Mouse (Mus musculus) CH12.LX (cell line): ENCODE results near the gene Rngtt. TPM values are rescaled to one million over a fixed set of nuclear protein-coding genes. Genes with fewer than 3 reads are reported as not detected.

Experiments
- DNase-seq: peaks from one replicate; pipeline ENCODE4 v3.0.0-alpha.2; 2013; ENCODE audit errors: extremely low read depth
- H3K27ac ChIP-seq: 2 replicates; pipeline ENCODE4 v1.5.1; 2012; ENCODE audit warnings: low read depth, mild to moderate bottlenecking, control low read depth, moderate library complexity; ENCODE audit not compliant: insufficient read depth
- H3K27me3 ChIP-seq: replicated peaks from 2 replicates; pipeline ENCODE3; 2012; ENCODE audit warnings: inconsistent platforms
- H3K36me3 ChIP-seq, 2 experiments: replicated peaks in 1 of 2; 2 replicates each; pipeline versions ENCODE3 to v1.6.1; 2012; ENCODE audit warnings: inconsistent platforms in 1 of 2, low read length in 1 of 2, mild to moderate bottlenecking in 1 of 2, mixed read lengths in 1 of 2, moderate library complexity in 1 of 2; ENCODE audit not compliant: control insufficient read depth in 1 of 2, insufficient read depth in 1 of 2
- H3K4me1 ChIP-seq, 2 experiments: 2 replicates each; pipeline ENCODE4 v1.6.1; 2012; ENCODE audit warnings: inconsistent platforms in 1 of 2, moderate library complexity in 1 of 2; ENCODE audit not compliant: insufficient read depth in 2 of 2, control insufficient read depth in 1 of 2
- H3K4me2 ChIP-seq: 2 replicates; pipeline ENCODE4 v1.6.1; 2012; ENCODE audit warnings: low read depth, mild to moderate bottlenecking, control low read depth; ENCODE audit not compliant: poor library complexity, insufficient read depth, severe bottlenecking
- H3K4me3 ChIP-seq, 3 experiments: fragments of 150-350 bp in 1 of 3; sonication (generic) in 1 of 3; replicated peaks in 1 of 3; 2 replicates each; pipeline versions ENCODE3 to v1.5.1; 2011 to 2012; ENCODE audit warnings: low read depth in 2 of 3, low read length in 2 of 3, mild to moderate bottlenecking in 2 of 3, moderate library complexity in 2 of 3, control low read depth in 1 of 3, improper control_type of control experiment in 1 of 3, inconsistent platforms in 1 of 3, mixed read lengths in 1 of 3; ENCODE audit not compliant: poor library complexity in 1 of 3
- H3K79me2 ChIP-seq: replicated peaks from 2 replicates; pipeline ENCODE4 v1.6.1; 2012; ENCODE audit warnings: mild to moderate bottlenecking, moderate library complexity; ENCODE audit not compliant: control insufficient read depth, poor library complexity, insufficient read depth, severe bottlenecking; ENCODE audit errors: extremely low read depth
- H3K9ac ChIP-seq: 2 replicates; pipeline ENCODE4 v1.6.1; 2012; ENCODE audit warnings: low read depth, mild to moderate bottlenecking, control low read depth, moderate library complexity; ENCODE audit not compliant: insufficient read depth
- H3K9me3 ChIP-seq: replicated peaks from 2 replicates; pipeline ENCODE3; 2012; ENCODE audit warnings: low read length, inconsistent platforms, mixed read lengths
- CHD1 ChIP-seq: IDR thresholded peaks from 2 replicates; pipeline ENCODE4 v1.6.1; 2012; ENCODE audit warnings: low read depth, low read length, improper control_type of control experiment, inconsistent platforms
- EP300 ChIP-seq: IDR thresholded peaks from 2 replicates; pipeline ENCODE4 v1.6.1; 2011; ENCODE audit warnings: low read length, improper control_type of control experiment
- IRF4 ChIP-seq: IDR thresholded peaks from 2 replicates; pipeline ENCODE4 v1.6.1; 2014; ENCODE audit warnings: low read depth, mild to moderate bottlenecking, inconsistent platforms, low read length, improper control_type of control experiment
- MAX ChIP-seq: IDR thresholded peaks from 2 replicates; pipeline ENCODE4 v1.6.1; 2011; ENCODE audit warnings: low read length, improper control_type of control experiment
- MEF2A ChIP-seq: IDR thresholded peaks from 2 replicates; pipeline ENCODE4 v1.6.1; 2014; ENCODE audit warnings: low read depth, mild to moderate bottlenecking, inconsistent platforms, low read length, improper control_type of control experiment, borderline replicate concordance
- MYC ChIP-seq: IDR thresholded peaks from 2 replicates; pipeline ENCODE4 v1.6.1; 2011; ENCODE audit warnings: low read depth, mild to moderate bottlenecking, improper control_type of control experiment, low read length
- NELFE ChIP-seq: IDR thresholded peaks from 2 replicates; pipeline ENCODE4 v1.6.1; 2011; ENCODE audit warnings: low read depth, low read length, improper control_type of control experiment
- NRF1 ChIP-seq: IDR thresholded peaks from 2 replicates; pipeline ENCODE4 v1.6.1; 2014; ENCODE audit warnings: low read depth, mild to moderate bottlenecking, inconsistent platforms, low read length, improper control_type of control experiment, moderate library complexity
- TCF12 ChIP-seq: IDR thresholded peaks from 2 replicates; pipeline ENCODE4 v1.6.1; 2014; ENCODE audit warnings: low read depth, mild to moderate bottlenecking, inconsistent platforms, low read length, improper control_type of control experiment
- ZKSCAN1 ChIP-seq: IDR thresholded peaks from 2 replicates; pipeline ENCODE4 v1.6.1; 2012; ENCODE audit warnings: low read depth, inconsistent platforms, low read length, improper control_type of control experiment, borderline replicate concordance
- dilution Hi-C: fragments of 300-500 bp; cut with MboI; formaldehyde crosslinking; loops from 2 replicates; pipeline ENCODE4 v1.14.3; 2020; ENCODE audit warnings: low sequenced_read_pairs; ENCODE audit not compliant: extremely low pct_unique_long_range_greater_than_20kb, extremely low pct_ligation_motif_present
- in situ Hi-C: fragments of 300-500 bp; cut with MboI; formaldehyde crosslinking; loops from 3 replicates; pipeline ENCODE4 v1.14.3; 2019; ENCODE audit warnings: low sequenced_read_pairs, low pct_ligation_motif_present, low pct_unique_long_range_greater_than_20kb, mixed read lengths
- polyA plus RNA-seq: library from polyadenylated mRNA; unstranded; fragments of >175 nt; gene quantifications from 2 replicates; pipeline ENCODE4 v1.2.1, GENCODE M21; 2012; ENCODE audit warnings: low read depth; ENCODE audit not compliant: insufficient read length
- total RNA-seq, 2 experiments: library from RNA; depleted of rRNA; stranded (reverse); fragments of 300-350 nt in 1 of 2; fragments of >200 nt in 1 of 2; gene quantifications; 2 replicates each; pipeline ENCODE4 v1.2.3; 2012 to 2014

Gene Rngtt
- total and polyA plus RNA-seq, 3 experiments = 12.5 to 20.1 (median 16.9) TPM

DNA sequence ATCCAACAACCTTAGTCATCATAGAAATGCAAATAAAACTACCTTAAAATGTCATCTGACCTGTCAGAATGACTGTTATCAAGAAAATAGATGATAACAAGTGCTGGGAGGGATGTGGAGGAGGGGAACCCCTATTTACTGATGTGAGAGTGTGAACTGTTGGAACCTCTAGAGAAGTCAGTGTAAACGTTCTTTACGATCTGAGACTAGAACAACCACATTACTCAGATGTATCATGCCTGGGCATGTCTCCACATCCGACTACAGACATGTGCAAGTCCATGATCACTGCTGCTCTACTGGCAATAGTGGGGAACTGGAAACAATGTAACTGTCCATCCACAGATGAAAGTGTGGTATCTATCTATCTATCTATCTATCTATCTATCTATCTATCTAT, 36.7 kb upstream of the Rngtt start:
- Histone ChIP-seq H3K79me2 (no peaks in the 10 kb centered on the region), H3K27ac (no peak overlapping the region), H3K27me3 (no peaks in the 10 kb centered on the region), H3K4me1 (peaks cover 12 to 31% of the 10 kb centered on the region in 2 experiments), H3K9me3 (no peaks in the 10 kb centered on the region), H3K36me3 (peaks cover 0 to 7% of the 10 kb centered on the region in 2 experiments), H3K4me2 (no peak overlapping the region), H3K4me3 (no peak overlapping the region), H3K9ac (no peak overlapping the region)
- in situ Hi-C loops = loop anchor here (5.0 kb wide), 1 partner anchor 36 kb away; no protein-coding TSS in a partner anchor
- no peak for DNase-seq
- dilution Hi-C loops = no loop called here
- TF ChIP-seq IRF4 = peak; percentile 39; the same call in 1 of the 2 replicates
- TF ChIP-seq CHD1 = peak; percentile 96
- TF ChIP-seq EP300 = peak; percentile 59
- no peak for TF ChIP-seq TCF12
- no peak for TF ChIP-seq NELFE
- TF ChIP-seq MEF2A = no peak
- peak; percentile 90 for TF ChIP-seq MYC
- no peak for TF ChIP-seq NRF1
- TF ChIP-seq MAX = peak; percentile 69

- Histone ChIP-seq H3K4me1 (peaks cover 3 to 19% of the 10 kb centered on the region in 2 experiments; a peak in 3 of 4 replicates), H3K27ac (no peak overlapping the region), H3K9me3 (peaks cover 3% of the 10 kb centered on the region), H3K79me2 (no peaks in the 10 kb centered on the region), H3K27me3 (no peaks in the 10 kb centered on the region), H3K36me3 (peaks cover 0 to 13% of the 10 kb centered on the region in 2 experiments), H3K9ac (no peak overlapping the region), H3K4me2 (no peak overlapping the region), H3K4me3 (no peak overlapping the region)
- dilution Hi-C loops = no loop called here
- DNase-seq = no peak
- TF ChIP-seq ZKSCAN1 = no peak
- peak; percentile 34; the same call in 1 of the 2 replicates for TF ChIP-seq IRF4
- TF ChIP-seq EP300 = peak; percentile 36; the same call in 1 of the 2 replicates
- in situ Hi-C loops = loop anchor here (10.0 kb wide), 1 partner anchor 137 kb away; no protein-coding TSS in a partner anchor
These were observed 28.0 kb upstream of the Rngtt start for GRCm38 (mm10) chr4:33281891-33282685.
